Mouse (Mus musculus): ENCODE measurements around the gene Gtpbp10.

Gtpbp10 gene

DNA sequence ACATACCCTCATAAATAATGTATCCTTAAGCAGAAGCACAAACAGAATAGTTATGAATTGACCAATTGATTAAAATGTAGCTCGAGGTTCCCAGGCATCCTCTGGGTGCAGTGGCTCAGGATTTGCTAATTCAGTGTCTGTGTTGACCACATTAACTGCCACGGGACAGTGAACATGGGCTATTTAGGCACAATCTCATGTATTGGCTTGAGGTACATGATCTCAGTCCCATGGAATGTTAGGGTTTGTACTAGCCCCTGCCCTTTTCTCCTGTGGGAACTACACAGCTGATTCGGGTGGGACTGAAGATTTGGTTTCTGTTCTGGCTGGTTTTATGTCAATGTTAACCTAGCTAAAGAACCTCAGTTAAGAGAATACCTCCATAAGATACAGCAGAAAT lies 62.9 kb downstream of the Gtpbp10 start:
- DNase-seq (ENCODE audit: low spot score in 2 of 2) = no peak

DNA sequence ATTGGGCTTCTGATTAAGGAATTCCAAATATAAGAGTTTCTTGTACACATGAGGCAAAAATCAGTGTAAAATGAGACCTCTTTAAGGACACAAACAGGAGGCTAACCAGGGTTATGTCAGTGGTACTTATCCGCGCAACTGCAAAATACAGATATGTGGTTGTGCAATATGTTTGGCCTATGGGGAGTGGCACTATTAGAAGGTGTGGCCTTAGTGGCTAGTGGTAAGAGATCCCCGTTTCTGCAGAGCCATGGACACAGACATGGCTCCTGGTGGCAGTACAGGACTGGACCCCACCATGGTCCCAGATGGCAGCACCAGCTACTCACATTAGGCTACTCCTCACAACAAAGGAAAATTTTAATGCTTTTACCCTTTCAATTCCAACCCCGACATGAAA lies 64.3 kb downstream of the Gtpbp10 start:
- no peak for DNase-seq (ENCODE audit: low spot score in 2 of 2)

- peak in 1 of 2 experiments; percentile 50 for DNase-seq (ENCODE audit: low spot score in 2 of 2)
Observed at GRCm38 (mm10) chr5:5494269-5495005, 64.9 kb downstream of the Gtpbp10 start.

DNA sequence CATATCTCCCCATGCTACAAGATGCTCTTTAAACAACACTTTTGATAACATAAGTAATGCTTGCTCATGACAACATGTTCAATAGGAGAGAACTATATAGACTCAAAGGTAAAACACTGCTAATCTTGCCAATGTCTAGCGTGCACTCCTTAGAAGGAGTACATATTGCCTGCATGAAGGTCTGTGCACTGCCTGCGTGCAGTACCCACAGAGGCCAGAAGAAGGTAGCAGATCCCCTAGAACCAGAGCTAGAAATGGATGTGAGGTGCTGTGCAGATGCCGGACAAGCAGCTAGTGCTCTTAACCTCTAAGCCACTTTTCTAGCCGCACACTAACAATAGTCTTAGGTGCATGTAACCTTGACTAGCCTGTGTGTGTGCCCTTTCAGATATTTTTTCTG lies 67.2 kb downstream of the Gtpbp10 start:
- no peak for DNase-seq (ENCODE audit: low spot score in 2 of 2)
